Mouse (Mus musculus): Measurements from ENCODE around the gene Olfr1411. TPM values are rescaled to one million over a fixed set of nuclear protein-coding genes. Genes with fewer than 3 reads are reported as not detected.

Gene Olfr1411
- not detected in 2 replicates for polyA plus RNA-seq (2016; fragmentation: Nextera tagmentation; extraction: Ambion mirVana)

DNA sequence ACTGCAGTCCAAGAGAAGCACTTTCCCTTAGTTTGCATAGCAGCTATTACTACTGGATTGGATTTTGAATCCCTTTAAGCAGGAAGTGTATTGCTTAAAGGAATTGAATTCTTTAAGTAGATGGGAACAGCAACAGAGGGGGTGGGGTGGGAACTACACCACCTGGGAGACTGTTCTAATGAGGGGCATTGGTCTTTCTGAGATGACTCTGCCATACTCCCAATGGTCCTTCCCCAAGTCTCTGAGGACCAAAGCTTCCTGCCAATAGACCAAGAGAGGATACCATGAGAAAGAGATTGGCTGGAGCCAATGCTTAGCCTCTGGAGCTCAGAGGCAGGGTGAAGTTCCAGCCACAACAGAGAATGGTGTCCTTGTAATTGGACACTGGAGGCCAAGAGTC is at the start of gene Olfr1411:
Gene Olfr1411 (plus strand): TSS at position 301 of the 400 bp plus-strand sequence.
- H3K36me3 ChIP-seq = no peaks in the 10 kb centered on the region
- H3K27ac ChIP-seq = no peak within 1 kb of the TSS
- no peak within 1 kb of the TSS for H3K9ac ChIP-seq
- no peak for ATAC-seq (ENCODE audit: insufficient number of reproducible peaks, insufficient read depth, low FRiP score, low TSS enrichment)
- no peaks in the 10 kb centered on the region for H3K4me1 ChIP-seq
- H3K27me3 ChIP-seq = no peaks in the 10 kb centered on the region
- no peak within 1 kb of the TSS for H3K4me2 ChIP-seq (replicated peaks)
- no peaks in the 10 kb centered on the region for H3K9me3 ChIP-seq
- H3K4me3 ChIP-seq = no peak within 1 kb of the TSS

DNA sequence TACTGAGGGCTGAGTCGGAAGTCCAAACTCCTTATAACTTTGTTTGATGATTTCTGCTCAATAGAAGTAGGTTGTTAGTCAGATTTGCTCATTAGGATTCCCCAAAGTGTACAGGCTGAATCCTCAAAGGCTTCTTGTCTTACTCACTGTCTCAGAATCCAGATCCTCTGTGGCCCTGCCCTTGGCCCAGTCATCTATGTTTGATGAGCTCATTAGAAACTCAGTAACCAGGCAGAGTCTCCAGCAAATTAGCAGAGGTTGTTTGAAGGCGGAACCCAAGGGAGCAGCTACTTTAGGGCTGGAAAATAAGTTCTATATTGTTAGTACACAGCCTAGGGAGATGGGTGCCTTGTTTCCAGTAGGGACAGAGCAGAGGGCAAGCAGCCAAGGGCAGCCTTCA is 48.3 kb upstream of the Olfr1411 start:
- Histone ChIP-seq H3K9me3 (no peaks in the 10 kb centered on the region), H3K27me3 (no peaks in the 10 kb centered on the region), H3K36me3 (no peaks in the 10 kb centered on the region), H3K4me2 (replicated peaks) (no peak overlapping the region), H3K27ac (no peak overlapping the region), H3K9ac (no peak overlapping the region), H3K4me1 (no peaks in the 10 kb centered on the region), H3K4me3 (no peak overlapping the region)
- 83% methylated on average over 2 of the region's 2 CpGs for WGBS
- ATAC-seq (ENCODE audit: insufficient number of reproducible peaks, insufficient read depth, low FRiP score, low TSS enrichment) = no peak

DNA sequence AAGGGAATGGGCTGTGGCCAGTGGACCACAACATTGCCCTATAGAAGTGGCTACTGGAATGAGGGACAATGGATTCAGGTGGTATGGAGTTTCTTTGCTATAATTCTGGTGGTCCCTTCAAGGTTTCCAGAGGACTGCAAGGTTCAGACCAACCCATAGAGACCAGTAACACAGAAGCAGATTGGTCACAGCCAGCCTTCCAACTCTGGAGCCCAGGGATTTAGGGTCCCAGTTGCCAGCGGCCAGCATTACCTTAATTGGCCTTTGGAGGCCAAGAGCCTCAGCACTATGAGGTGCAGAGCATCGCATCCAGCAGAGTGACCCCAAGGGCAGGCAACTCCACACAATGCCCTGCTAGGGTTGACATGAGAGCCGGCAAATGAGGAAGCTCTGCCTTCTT is 23.2 kb upstream of the Olfr1411 start, which contains the start of gene Olfr1413:
Gene Olfr1413 (plus strand): TSS at position 301 of the 400 bp plus-strand sequence.
- Histone ChIP-seq H3K4me3 (no peak within 1 kb of the TSS), H3K4me2 (replicated peaks) (no peak within 1 kb of the TSS), H3K36me3 (no peaks in the 10 kb centered on the region), H3K27me3 (no peaks in the 10 kb centered on the region), H3K27ac (no peak within 1 kb of the TSS), H3K9ac (no peak within 1 kb of the TSS), H3K9me3 (no peaks in the 10 kb centered on the region), H3K4me1 (no peaks in the 10 kb centered on the region)
- 82% methylated on average over 3 of the region's 3 CpGs for WGBS
- ATAC-seq (ENCODE audit: insufficient number of reproducible peaks, insufficient read depth, low FRiP score, low TSS enrichment) = no peak

DNA sequence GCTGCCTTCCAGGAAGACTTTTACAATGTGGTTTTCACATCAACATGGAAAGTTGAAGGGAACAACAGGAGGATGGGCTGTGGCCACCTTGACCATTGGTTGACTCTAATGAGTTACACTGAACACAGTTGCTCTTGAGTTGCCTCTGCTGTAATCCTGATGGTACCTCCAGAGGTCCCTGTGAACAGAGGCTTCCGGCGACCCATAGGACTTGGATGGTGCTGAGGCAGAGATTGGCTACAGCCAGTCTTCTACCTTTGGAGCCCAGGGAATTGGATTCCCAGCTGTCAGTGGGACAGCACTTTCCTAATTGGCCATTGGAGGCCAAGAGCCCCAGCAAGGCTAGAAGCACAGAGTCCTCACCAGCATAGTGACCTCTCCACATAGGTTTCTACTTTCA is 8.7 kb upstream of the Olfr1411 start, which contains the start of gene Olfr1412:
Gene Olfr1412 (plus strand): TSS at position 301 of the 400 bp plus-strand sequence.
- no peaks in the 10 kb centered on the region for H3K9me3 ChIP-seq
- ATAC-seq (ENCODE audit: insufficient number of reproducible peaks, insufficient read depth, low FRiP score, low TSS enrichment) = no peak
- H3K27ac ChIP-seq = no peak within 1 kb of the TSS
- no peak within 1 kb of the TSS for H3K9ac ChIP-seq
- WGBS = 89% methylated on average over 2 of the region's 2 CpGs
- no peak within 1 kb of the TSS for H3K4me3 ChIP-seq
- no peaks in the 10 kb centered on the region for H3K36me3 ChIP-seq
- H3K4me1 ChIP-seq = no peaks in the 10 kb centered on the region
- no peaks in the 10 kb centered on the region for H3K27me3 ChIP-seq
- H3K4me2 ChIP-seq (replicated peaks) = no peak within 1 kb of the TSS

DNA sequence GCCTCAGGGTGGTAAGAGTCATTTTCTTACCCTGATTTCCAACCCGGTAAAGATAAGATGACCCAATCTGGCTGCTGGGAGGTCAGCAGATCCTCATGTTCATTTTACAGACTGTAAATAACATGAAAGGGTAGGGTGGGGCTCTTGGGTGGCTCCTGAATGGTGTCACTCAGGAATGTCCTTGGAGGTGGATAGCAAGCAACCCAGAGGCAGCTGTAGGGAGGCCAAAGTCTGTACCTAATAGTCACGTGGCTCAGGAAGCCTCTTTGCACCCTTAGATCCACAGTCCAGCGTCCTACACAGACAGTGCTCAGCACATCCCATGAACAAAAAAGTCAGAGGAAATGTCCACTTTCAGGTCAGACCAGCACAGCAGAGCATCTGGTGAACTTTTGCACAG is 1.8 kb downstream of the Olfr1411 start:
- H3K9me3 ChIP-seq = no peaks in the 10 kb centered on the region
- ATAC-seq (ENCODE audit: insufficient number of reproducible peaks, insufficient read depth, low FRiP score, low TSS enrichment) = no peak
- H3K27me3 ChIP-seq = no peaks in the 10 kb centered on the region
- H3K9ac ChIP-seq = no peak overlapping the region
- no peak overlapping the region for H3K4me3 ChIP-seq
- no peaks in the 10 kb centered on the region for H3K36me3 ChIP-seq
- no peak overlapping the region for H3K4me2 ChIP-seq (replicated peaks)
- H3K27ac ChIP-seq = no peak overlapping the region
- H3K4me1 ChIP-seq = no peaks in the 10 kb centered on the region
- WGBS = 84% methylated on average over 3 of the region's 3 CpGs

DNA sequence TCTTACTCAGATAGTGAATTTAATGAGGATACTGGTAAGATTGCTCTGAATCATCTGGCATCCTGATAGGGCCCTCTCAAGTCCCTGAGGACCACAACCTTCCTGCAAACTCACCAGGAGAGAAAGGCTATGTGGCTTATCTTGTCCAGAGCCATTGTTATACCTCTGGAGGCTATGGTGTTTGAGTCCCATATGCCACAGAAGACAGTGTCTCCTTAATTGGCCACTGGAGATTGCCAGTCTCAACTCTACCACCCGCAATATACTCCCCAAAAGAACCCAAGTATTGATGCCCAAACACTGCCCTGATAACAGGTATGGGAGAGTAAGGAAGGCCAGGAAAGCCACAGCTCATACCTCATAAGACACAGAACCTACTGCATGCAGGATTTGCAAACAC is 11.3 kb downstream of the Olfr1411 start, which contains the start of gene Olfr1410:
Gene Olfr1410 (plus strand): TSS at position 301 of the 400 bp plus-strand sequence.
- Histone ChIP-seq H3K4me1 (no peaks in the 10 kb centered on the region), H3K27ac (no peak within 1 kb of the TSS), H3K27me3 (peaks cover 9% of the 10 kb centered on the region), H3K9me3 (no peaks in the 10 kb centered on the region), H3K9ac (no peak within 1 kb of the TSS), H3K4me2 (replicated peaks) (no peak within 1 kb of the TSS), H3K4me3 (no peak within 1 kb of the TSS), H3K36me3 (no peaks in the 10 kb centered on the region)
- 89% methylated on average over 1 of the region's 1 CpGs for WGBS
- no peak for ATAC-seq (ENCODE audit: insufficient number of reproducible peaks, insufficient read depth, low FRiP score, low TSS enrichment)

DNA sequence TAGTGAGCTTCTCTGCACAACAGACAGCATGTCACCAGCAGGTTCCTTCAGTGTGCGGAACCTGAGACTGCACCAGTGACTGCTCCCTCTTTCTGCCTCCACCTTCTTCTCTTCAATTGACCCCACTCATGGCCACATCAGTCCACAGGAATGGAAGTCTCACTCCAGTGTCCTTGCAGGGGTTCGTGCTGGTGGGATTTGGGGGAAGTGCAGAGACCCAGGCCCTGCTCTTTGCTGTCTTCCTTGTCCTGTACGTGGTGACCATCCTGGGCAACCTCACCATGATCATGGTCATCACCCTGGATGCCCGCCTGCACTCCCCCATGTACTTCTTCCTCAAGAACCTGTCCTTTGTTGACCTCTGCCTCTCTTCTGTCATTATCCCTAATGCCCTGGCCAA is 13.5 kb downstream of the Olfr1411 start:
- Histone ChIP-seq H3K27ac (no peak overlapping the region), H3K27me3 (peaks cover 9% of the 10 kb centered on the region), H3K4me2 (replicated peaks) (no peak overlapping the region), H3K4me1 (no peaks in the 10 kb centered on the region), H3K36me3 (no peaks in the 10 kb centered on the region), H3K4me3 (no peak overlapping the region), H3K9me3 (no peaks in the 10 kb centered on the region), H3K9ac (no peak overlapping the region)
- no peak for ATAC-seq (ENCODE audit: insufficient number of reproducible peaks, insufficient read depth, low FRiP score, low TSS enrichment)
- 69% methylated on average over 4 of the region's 4 CpGs for WGBS

DNA sequence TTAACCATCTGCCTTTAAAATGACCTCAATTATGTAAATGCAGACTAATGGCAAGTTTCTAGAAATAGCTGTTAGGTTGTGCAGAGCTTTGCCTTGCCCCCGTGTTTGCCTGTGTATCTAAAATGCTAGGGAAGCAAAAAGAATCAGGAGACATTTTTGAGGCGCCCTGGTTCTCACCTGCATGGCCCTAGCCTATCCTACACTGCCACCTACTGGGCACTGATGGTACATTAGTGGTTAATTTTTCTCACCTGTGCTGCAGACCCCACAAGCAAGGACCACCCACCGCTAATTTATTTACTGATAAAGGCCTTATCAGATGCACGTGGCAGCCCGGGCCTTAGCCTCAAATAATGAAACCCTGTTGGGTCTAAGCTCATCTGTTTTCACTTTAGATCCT is 16.8 kb downstream of the Olfr1411 start:
- no peak overlapping the region for H3K27ac ChIP-seq
- no peak for ATAC-seq (ENCODE audit: insufficient number of reproducible peaks, insufficient read depth, low FRiP score, low TSS enrichment)
- H3K27me3 ChIP-seq = peaks cover 9% of the 10 kb centered on the region; the same call in 1 of the 2 replicates
- H3K9me3 ChIP-seq = no peaks in the 10 kb centered on the region
- 9% methylated on average over 5 of the region's 5 CpGs for WGBS
- no peaks in the 10 kb centered on the region for H3K4me1 ChIP-seq
- H3K36me3 ChIP-seq = no peaks in the 10 kb centered on the region
- H3K9ac ChIP-seq = no peak overlapping the region
- no peak overlapping the region for H3K4me3 ChIP-seq
- no peak overlapping the region for H3K4me2 ChIP-seq (replicated peaks)

DNA sequence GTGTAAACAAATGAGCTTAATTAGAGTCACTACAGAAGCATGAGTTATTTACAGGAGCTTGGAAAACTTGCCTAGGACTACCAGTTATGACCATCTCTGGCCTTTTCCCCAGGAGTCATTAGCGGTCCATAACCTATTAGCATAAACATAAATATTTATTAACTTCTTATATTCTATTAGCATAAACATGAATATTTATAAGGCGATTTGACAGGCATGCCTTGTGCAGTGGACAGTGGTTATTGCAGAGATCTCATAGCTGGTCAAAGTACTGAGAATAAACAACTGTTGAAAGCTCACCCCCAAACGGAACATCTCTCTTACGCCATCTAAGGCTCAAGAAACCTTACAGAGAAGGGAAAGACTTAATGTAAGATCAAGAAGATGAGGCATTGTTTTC is 19.0 kb downstream of the Olfr1411 start:
- no peak overlapping the region for H3K27ac ChIP-seq
- H3K27me3 ChIP-seq = peaks cover 9% of the 10 kb centered on the region; the same call in 1 of the 2 replicates
- H3K4me2 ChIP-seq (replicated peaks) = no peak overlapping the region
- no peaks in the 10 kb centered on the region for H3K36me3 ChIP-seq
- H3K9ac ChIP-seq = no peak overlapping the region
- H3K4me3 ChIP-seq = no peak overlapping the region
- H3K9me3 ChIP-seq = no peaks in the 10 kb centered on the region
- WGBS = 49% methylated on average over 4 of the region's 4 CpGs
- H3K4me1 ChIP-seq = no peaks in the 10 kb centered on the region
- no peak for ATAC-seq (ENCODE audit: insufficient number of reproducible peaks, insufficient read depth, low FRiP score, low TSS enrichment)

DNA sequence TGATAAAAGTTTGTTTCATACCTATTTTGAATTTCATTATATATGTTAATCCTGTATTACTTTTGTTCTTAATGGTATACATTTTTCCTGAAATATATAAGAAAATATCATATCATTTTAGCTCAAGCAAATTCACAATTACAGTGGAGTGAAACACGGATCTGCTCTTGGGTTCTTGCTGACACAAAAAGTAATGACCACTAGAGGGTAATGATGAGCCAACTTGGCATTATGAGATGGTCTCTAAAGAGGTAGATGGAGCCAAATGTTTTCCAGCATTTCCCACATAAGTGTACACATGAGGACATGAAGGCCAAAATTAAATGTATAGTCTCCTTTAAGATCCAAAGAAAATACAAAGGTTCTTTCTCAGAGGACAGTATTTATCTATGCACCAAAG is 20.3 kb downstream of the Olfr1411 start:
- no peaks in the 10 kb centered on the region for H3K4me1 ChIP-seq
- no peak overlapping the region for H3K4me3 ChIP-seq
- ATAC-seq (ENCODE audit: insufficient number of reproducible peaks, insufficient read depth, low FRiP score, low TSS enrichment) = no peak
- no peaks in the 10 kb centered on the region for H3K9me3 ChIP-seq
- H3K4me2 ChIP-seq (replicated peaks) = no peak overlapping the region
- H3K9ac ChIP-seq = no peak overlapping the region
- H3K27ac ChIP-seq = no peak overlapping the region
- 7% methylated on average over 1 of the region's 1 CpGs for WGBS
- H3K27me3 ChIP-seq = 0 out of 2 replicates have a peak, but pooled peaks cover 2% of the 10 kb centered on the region
- no peaks in the 10 kb centered on the region for H3K36me3 ChIP-seq

DNA sequence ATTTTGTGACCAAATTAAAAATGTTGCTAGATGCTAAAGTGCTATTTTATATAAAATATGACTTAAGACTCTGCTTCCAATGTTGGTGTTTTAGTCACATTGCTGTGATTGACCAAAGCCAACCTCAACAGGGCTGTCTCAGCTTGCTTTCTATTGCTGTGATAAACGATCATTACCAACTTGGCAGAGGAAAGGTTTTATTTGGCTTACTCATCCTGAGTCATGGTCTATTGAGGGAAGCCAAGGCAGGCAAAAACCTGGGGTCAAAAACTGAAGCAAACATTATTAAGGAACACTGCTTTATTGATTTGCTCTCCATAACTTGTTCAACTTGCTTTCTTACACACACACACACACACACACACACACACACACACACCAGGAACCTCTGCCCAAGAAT is 21.8 kb downstream of the Olfr1411 start:
- no peaks in the 10 kb centered on the region for H3K4me1 ChIP-seq
- H3K9me3 ChIP-seq = no peaks in the 10 kb centered on the region
- no peaks in the 10 kb centered on the region for H3K36me3 ChIP-seq
- H3K9ac ChIP-seq = no peak overlapping the region
- H3K27me3 ChIP-seq = no peaks in the 10 kb centered on the region; the same call in 1 of the 2 replicates
- H3K4me3 ChIP-seq = no peak overlapping the region
- ATAC-seq (ENCODE audit: insufficient number of reproducible peaks, insufficient read depth, low FRiP score, low TSS enrichment) = no peak
- no peak overlapping the region for H3K27ac ChIP-seq
- WGBS = 80% methylated on average over 1 of the region's 1 CpGs
- no peak overlapping the region for H3K4me2 ChIP-seq (replicated peaks)

DNA sequence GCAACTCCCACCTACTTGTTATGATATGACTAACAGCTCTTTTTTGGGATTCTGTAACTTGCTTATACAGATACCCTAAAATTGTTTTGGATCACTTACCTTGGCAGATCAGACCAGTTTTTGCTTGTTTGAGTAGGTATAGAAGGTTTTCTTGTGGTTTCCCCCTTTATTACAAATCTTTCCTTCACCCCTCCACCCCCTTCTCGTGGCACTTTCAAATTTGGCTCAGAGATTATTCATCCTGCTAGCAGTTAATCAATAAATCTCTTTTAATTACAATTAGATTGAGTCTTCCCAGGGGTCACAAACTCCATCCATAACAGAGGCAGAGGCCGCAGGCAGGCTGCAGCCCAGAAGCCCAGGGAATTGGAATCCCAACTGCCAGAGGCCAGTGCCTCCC is 23.3 kb downstream of the Olfr1411 start, which contains the start of gene Olfr12:
Gene Olfr12 (plus strand): TSS at position 301 of the 400 bp plus-strand sequence.
- no peaks in the 10 kb centered on the region for H3K36me3 ChIP-seq
- H3K9me3 ChIP-seq = no peaks in the 10 kb centered on the region
- H3K27ac ChIP-seq = no peak within 1 kb of the TSS
- no peaks in the 10 kb centered on the region for H3K4me1 ChIP-seq
- no peaks in the 10 kb centered on the region; the same call in 1 of the 2 replicates for H3K27me3 ChIP-seq
- no peak within 1 kb of the TSS for H3K9ac ChIP-seq
- no peak for ATAC-seq (ENCODE audit: insufficient number of reproducible peaks, insufficient read depth, low FRiP score, low TSS enrichment)
- H3K4me3 ChIP-seq = no peak within 1 kb of the TSS
- no peak within 1 kb of the TSS for H3K4me2 ChIP-seq (replicated peaks)
- 65% methylated on average over 2 of the region's 2 CpGs for WGBS

Measured in embryonic facial prominence, embryonic 12.5 days (tissue).